Mouse (Mus musculus): ENCODE measurements at regions not wholly inside any gene's neighbourhood (a gene's known extent, or its start where the extent isn't known, plus 50 kb on each side); places are given as distances from the start of the nearest gene placed in this dataset.

- DNase-seq (ENCODE audit: low read depth, low spot score): no peak
Measured at GRCm38 (mm10) chr13:117152655-117153054, 55.7 kb upstream of the Emb start.

- DNase-seq (ENCODE audit: low read depth, low spot score): peak; percentile 97
Measured at GRCm38 (mm10) chr13:117143828-117144227, 64.5 kb upstream of the Emb start.

GRCm38 (mm10) chr13:117143255-117143654, 65.1 kb upstream of the Emb start:
- DNase-seq (ENCODE audit: low read depth, low spot score): peak; percentile 46

GRCm38 (mm10) chr13:117134352-117134751, 74.0 kb upstream of the Emb start:
- DNase-seq (ENCODE audit: low read depth, low spot score): peak; percentile 50

- no peak for DNase-seq (ENCODE audit: low read depth, low spot score)
Measured at GRCm38 (mm10) chr13:117132123-117132522, 76.2 kb upstream of the Emb start.

- DNase-seq (ENCODE audit: low read depth, low spot score): no peak
Measured at GRCm38 (mm10) chr13:117127813-117128549, 80.4 kb upstream of the Emb start.

GRCm38 (mm10) chr13:117127116-117127728, 81.1 kb upstream of the Emb start:
- peak; percentile 66 for DNase-seq (ENCODE audit: low read depth, low spot score)

- DNase-seq (ENCODE audit: low read depth, low spot score): no peak
Measured at GRCm38 (mm10) chr13:117119636-117120035, 88.7 kb upstream of the Emb start.

GRCm38 (mm10) chr13:117114797-117115196, 89.5 kb upstream of the Parp8 start:
- DNase-seq (ENCODE audit: low read depth, low spot score): no peak

GRCm38 (mm10) chr13:117112424-117112823, 87.1 kb upstream of the Parp8 start:
- no peak for DNase-seq (ENCODE audit: low read depth, low spot score)

GRCm38 (mm10) chr13:117105151-117105660, 79.9 kb upstream of the Parp8 start:
- DNase-seq (ENCODE audit: low read depth, low spot score): no peak

GRCm38 (mm10) chr13:117094773-117095172, 69.4 kb upstream of the Parp8 start:
- no peak for DNase-seq (ENCODE audit: low read depth, low spot score)

GRCm38 (mm10) chr13:117088629-117089028, 63.3 kb upstream of the Parp8 start:
- DNase-seq (ENCODE audit: low read depth, low spot score): no peak

- no peak for DNase-seq (ENCODE audit: low read depth, low spot score)
Measured at GRCm38 (mm10) chr13:117082758-117083157, 57.4 kb upstream of the Parp8 start.

GRCm38 (mm10) chr13:117079316-117079715, 54.0 kb upstream of the Parp8 start:
- peak; percentile 28 for DNase-seq (ENCODE audit: low read depth, low spot score)

Data from 3T3-L1 (cell line).